Mouse (Mus musculus) frontal cortex, adult 2 months (tissue): Measurements from ENCODE around the gene Rsbn1l. TPM values are rescaled to one million over a fixed set of nuclear protein-coding genes. Genes with fewer than 3 reads are reported as not detected.

Source experiments
- DNase-seq, 2 experiments: peaks; one replicate each; pipeline ENCODE4 v3.0.0; 2022; ENCODE audit warnings: low spot score in 1 of 2; ENCODE audit errors: extremely low spot score in 1 of 2
- polyA plus RNA-seq: library from polyadenylated mRNA; depleted of rRNA; stranded (reverse); fragments of >200 nt; gene quantifications from 2 replicates; pipeline ENCODE4 v1.2.3, GENCODE M21; 2012; rRNA removed

Gene Rsbn1l
- 12.0 and 12.5 TPM in 2 replicates for polyA plus RNA-seq

DNA sequence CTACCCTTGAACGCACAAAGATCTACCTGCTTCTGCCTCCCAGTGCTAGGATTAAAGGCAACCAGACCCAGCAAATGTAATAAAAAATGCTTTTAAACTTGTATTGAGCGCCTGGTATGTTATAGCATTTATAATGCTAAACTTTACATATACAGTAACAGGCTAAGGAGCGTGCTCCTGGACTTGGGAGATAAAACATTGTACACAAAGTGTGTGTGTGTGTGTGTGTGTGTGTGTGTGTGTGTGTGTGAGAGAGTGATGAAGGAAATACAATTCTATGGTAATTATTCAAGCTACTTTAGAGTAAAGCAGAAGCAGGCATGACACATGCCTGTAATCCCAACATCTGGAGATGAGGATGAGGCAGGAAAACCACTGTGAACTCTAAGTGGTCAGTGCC lies at the start of gene Rsbn1l:
Gene Rsbn1l (minus strand): TSS at position 101 of the 400 bp plus-strand sequence.
- no peak for DNase-seq

DNA sequence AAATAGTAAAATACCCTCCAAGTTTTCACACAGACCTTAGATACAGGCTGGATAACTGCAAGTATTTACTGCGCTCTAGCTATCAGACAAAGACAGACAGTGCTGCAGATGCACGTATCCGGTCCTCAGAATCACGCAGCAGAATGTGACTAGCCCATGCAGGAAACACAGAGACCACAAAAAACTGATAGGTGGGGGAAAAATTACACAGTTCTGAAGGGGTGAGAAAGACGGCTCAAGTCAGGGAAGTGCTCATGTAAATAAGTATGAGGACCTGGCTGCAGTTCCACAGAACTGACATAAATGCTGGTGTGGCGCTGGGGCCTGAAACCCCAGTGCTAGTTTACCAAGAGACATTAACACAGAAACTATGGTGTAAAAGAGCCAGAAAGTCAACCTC lies 46.5 kb upstream of the Rsbn1l start:
- no peak for DNase-seq

DNA sequence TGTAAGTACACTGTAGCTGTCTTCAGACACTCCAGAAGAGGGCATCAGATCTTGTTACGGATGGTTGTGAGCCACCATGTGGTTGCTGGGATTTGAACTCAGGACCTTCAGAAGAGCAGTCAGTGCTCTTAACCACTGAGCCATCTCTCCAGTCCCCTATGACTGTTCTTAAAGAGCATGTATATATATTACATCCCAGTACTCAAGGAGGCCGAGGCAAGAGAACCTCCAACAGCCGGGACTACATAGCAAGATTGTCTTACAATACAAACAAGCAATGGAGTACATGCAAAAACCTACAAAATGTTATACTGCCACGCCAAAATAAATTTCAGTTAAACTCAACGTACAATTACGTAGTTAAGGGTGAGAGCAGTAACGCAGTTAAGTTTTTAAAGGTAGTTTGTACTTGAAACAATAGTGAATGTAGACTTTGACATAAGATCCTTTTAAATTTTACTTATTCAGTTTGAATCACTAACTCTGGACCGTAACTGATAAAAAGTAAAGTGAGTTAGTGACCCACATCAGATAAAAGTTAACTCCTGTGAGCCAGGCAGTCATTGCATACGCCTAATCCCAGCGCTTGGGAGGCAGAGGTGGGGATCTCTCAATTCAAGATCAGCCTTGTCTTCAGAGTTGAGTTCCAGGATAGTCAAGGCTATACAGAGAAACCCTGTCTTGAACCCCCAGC lies 45.6 kb upstream of the Rsbn1l start:
- no peak for DNase-seq

DNA sequence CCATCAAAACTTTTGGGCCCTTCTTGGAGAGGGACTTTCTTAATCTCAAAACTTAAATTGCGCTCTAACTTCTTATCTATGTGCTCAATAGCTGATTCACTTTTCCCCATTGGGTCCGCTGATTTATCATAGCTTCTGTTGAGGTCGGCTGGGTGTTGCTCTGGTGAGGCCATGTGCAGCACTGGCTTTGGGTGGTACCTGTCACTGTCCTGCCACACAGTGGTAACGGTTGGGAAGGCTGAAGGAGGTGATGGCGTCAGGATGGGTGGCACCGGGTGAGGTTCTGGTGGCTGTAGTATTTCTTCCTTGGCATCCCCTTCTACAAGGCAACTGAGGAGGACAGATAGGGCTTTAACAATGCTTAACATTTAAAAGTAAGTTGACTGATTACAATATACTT lies 42.2 kb upstream of the Rsbn1l start:
- DNase-seq = no peak

DNA sequence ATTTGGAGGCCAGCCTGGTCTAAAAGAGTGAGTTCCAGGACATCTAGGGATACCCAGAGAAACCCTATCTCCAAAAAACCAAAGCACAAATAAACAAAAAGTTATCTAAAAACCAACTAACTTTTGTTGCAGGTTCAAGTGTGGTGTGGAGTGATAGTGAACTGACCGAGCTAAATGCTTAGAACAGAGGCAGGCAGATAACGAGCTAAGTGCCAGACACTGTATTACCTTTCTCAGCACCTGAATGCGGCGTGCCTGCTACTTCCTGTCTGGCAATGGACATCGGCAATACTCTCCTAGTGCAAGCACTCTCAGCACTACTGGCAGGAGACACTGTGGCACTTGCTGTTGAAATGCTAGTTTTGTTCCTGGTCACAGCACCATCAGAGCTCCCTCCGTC lies 41.4 kb upstream of the Rsbn1l start:
- no peak for DNase-seq

DNA sequence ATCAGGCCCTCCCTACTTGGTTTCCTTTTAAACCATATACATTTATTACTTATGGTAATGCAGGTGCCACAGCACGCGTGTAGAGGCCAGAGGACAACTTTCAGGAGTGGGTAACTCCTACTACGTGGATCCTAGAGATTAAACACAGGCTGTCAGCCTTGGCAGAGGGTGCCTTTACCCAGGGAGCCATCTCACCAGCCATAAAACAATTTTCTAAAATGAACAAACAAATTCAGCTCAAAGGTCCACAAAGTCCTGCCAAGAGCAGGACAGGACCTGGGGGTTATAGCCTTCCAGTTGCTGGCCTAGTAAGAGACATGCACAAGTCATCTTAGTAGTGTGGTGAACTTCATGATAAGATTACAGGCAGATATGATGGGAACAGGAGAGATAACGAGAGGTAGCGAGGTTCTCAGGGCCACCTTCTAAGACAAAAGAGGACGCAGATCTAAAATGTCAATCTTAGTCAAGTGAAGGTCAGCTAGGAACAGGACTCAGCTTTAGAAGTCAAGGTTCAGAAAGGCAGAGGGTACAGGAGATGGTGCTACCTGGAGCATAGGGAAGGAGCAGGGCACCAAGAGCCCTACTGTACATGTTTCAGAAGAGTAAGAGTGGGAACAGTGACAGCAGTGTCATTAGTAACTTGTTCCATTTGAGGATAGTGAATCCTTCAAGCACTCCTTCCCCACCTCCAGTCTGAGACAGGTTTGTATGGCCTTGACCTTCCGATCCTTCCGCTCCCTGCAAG lies 34.0 kb upstream of the Rsbn1l start:
- DNase-seq = no peak

DNA sequence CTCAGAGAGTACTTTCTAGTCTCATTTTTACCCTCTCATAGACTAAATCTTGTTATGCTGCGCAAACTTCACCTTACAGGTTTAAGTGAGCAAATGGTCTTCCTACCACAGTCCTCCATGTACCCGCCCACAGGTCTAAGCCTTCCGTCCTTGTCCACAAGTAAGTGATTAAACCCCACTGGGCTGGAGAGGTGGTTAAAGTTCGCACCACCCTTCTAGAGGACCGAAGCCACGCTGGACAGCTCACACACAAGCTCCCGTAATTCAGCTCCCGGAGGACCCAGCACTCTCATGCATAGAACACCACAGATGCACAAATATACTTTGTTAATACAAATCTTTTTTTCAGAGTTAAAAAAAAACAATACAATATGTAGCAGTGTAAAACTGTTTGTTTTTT lies 30.1 kb upstream of the Rsbn1l start:
- DNase-seq = no peak

DNA sequence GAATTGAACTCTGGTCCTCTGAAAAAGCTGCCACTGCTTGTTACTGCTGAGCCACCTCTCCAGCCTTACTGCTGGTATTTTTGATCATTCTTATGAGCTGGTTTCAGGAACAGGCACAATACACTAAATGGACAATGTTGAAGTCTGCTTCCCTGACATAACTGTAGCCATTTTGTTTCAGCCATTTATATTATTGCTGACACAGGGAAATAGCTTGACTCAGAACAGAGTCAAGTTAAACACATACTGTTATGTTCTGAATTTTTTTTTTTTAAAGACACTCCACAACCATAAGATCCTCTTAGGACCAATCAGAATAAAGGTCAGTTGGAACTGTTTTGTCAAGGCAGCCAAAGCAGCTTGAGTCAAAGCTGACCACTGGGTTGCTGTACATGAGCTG lies 27.3 kb upstream of the Rsbn1l start:
- DNase-seq = no peak

DNA sequence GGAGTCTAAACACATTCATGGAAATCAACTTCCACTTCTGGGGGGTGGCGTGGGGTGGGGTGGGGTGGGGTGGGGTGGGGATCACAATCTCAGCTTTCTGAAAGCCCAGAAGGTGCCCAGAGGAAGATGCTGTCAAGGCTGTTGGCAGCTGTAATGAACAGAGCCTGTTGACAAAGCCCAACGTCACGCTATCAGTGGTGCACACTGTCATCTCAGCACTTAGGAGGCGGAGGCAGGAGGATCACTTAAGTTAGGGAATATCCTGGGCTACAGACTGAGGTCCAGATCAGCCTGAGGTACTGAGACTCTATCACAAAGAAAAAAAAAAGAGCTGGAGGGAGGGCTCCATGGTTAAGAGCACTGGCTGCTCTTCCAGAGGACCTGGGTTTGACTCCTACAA lies 18.5 kb upstream of the Rsbn1l start:
- DNase-seq = no peak

DNA sequence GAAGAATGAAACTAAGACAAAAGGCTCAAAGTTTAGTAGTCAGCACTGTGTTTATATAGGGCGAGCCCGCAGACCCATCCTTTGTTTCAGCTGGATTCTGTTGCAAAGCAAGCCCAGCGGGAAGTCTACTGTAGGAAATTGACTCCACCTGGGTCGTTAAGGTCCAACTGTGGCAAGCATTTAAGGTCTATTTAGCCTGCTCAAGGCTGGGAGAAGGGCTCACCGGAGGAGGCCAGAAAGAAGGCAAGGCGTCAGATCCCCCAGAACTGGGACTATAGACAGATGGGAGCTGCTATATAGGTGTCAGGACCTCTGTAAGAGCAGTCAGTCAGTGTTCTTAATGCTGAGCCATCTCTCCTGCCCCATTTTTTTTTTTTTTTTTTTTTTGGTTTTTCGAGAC lies 17.8 kb upstream of the Rsbn1l start:
- DNase-seq = no peak

DNA sequence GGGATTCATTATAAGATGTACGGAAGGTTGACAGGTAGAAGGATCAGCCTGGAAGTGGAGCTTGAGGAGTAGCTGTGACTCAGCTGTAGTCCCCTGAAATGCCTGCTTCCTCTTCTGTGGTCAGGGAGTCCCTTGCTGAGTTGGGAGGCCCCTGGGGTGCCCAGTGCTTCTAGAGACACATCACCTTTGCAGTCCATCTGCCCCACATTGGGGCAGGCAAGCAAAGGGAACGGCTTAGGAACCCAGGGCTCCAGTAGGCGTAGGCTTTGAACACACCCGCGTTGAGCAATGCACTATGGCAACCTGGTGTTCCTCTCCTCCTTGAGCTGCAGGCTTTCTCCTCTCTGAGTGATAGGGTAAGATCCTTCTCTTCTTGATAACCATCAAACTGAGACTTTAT lies 16.9 kb upstream of the Rsbn1l start:
- DNase-seq = no peak

DNA sequence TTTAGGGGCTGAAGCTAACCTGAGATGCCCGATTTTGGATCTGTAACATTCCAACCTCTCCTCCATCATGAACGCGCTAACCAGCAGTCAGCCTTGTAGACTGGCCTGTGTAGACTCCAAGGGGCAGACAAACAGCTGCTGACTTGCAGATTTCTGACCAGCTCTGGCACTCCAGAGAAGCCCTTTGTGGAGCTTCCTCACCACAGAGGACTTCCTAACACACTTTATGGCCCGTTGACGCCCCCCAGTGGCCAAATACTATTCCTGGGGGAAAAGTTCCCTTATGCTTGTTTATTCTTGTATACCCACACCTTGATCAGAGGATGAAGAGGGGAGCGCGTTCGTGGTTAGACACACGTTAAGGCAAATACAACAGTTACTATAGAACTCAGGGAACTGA lies 12.8 kb upstream of the Rsbn1l start:
- peak in 1 of 2 experiments; percentile 57 for DNase-seq

DNA sequence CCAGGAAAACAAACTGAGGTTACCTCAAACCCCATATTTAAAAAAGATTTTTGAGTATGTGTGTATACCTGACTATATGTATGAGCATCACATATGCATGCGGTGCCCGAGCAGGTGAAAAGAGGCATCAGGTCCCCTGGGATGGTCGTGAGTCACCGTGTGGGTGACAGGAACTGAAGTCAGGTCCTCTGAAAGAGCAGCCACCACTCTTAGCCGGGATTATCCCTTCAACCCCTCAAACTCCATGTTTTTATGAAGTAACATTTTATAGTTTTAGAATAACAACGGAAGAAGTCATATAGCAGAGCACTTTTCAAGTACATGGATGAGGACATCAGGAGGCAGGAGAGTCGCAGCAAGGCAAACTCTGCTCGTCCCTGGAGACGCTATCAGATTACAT lies 12.3 kb upstream of the Rsbn1l start:
- DNase-seq = no peak

DNA sequence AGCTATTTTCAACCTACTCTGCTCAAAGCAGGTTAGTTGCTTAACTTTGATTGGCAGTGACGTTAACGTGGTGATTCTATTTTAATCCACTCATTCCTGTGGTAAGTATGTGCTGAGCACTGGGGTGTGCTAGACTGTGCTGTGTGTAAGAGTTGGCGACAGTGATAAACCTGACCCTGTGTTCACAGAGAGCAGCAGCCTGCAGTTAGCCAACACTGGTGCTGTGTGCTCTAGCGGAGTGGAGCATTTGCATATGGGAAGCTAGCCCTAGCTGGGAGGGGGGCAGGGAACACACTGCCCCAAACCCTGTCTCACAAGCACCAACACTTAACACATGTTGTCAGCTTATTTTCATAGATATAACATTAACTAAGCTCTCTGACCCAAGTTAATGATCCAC lies 11.7 kb upstream of the Rsbn1l start:
- no peak for DNase-seq

DNA sequence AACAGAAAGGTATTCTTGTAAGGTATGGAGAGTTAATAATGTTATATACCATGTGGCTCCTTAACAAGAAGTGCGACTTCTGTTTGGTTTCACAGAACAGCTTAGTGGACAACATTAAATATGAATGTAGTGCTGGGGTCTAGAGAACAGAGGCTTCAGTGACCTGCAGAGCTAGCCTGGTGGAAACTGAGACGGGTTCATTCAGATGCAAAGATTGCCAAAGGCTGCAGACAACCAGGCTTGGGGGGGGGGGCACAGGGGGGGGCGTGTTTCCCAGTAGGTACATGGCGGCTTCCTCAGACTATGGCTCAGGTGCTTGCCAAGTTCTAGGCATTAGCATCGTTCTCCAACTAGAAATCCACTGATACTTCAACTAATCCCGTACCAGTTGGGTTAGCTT lies 8.2 kb upstream of the Rsbn1l start:
- no peak for DNase-seq

DNA sequence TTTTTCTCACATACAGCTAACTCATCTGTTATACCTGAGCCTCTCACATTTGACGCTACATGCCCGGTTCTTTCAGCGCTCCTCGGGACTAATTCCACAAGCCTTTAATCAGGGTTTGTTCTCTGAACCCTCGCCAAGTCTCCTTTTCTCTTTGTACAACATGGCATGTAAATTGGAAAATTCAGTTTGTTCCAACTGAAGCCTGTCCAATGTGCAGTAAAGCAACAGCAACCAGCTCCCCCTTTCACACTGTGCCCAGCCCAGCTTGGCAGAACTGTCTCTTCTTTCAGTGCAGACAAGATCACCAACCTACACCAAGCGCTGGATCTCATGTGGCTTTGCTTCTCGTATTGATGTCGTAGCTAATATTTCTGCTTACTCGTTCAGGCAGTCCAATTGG lies 7.1 kb upstream of the Rsbn1l start:
- peak in 1 of 2 experiments; percentile 51 for DNase-seq

DNA sequence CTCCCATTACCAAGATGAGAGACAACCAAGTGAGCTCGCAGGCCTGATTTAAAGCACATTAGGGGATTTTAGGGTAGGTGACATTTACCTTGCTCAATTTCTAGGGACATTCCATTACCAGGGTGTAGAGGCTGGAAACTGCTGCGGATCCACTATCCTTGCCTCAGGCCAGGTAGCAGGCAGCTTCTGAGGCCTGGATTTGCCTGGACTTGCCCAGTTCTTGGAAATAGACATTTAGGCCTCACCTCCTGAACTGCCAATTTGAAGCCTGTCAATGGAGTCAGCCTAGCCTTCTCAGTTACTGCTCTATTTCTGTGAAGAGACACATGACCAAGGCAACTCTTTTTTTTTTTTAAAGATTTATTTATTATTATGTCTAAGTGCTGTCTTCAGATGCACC lies 4.7 kb upstream of the Rsbn1l start:
- no peak for DNase-seq

DNA sequence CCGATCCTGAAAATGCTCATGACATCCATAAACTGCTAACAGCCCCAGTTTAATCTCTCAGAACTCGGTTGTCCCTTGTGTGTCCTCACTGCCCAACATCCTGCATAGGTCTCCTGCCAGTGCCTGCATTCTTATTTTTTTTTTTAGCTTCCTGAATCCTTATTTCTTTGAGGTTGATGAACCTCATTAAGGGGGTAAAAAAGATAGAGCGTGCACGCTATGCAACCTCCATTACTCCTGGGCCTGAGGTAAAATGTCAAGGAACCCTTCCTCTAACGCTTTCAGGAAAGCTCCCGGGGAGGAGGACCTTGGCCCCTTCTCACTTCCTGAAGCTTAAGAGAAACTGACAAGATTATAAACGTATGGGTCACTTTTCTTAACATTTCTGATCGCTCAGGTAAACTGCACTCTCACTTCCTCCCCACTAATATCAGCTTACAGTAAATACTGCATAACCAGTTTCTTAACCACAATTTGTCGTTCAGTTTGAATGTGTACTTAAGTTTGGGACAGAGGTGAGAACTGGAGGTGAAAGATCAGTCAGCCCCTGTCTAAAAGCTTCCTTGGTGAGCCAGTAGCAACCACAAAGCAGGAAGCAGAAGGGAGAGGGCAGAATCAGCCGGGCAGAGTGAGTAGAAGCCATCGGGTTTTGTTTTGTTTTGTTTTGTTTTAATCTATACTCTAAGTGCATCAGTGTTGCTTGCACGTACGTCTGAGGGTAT lies 923 bp downstream of the Rsbn1l start:
- no peak for DNase-seq

DNA sequence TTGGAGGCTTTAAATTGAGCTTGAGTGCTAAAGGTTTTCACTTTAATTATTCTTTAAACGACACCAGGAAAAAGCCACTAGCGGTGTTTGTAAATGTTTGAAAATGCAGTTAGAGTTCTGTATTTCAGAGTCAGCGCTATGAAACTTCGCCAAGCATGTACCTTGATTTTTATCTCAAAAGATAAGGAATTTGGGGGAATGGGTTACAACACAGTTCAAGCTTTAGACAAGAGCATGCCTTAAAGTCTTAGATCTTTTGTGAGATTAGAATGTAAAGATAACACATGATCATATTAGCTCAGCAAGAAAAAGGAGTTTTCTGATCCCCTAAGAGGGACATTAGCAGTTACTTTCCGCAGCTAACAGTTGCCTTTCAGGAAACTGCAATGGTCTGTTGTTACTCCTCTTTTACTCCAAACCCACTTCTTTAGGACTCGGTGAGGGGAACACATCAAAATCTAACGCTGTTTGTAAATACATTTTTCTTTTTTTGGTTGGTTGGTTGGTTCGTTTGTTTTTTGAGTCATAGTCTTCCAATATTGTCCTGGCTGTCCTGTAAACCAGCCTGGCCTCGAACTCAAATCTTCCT lies 3.8 kb downstream of the Rsbn1l start:
- no peak for DNase-seq

DNA sequence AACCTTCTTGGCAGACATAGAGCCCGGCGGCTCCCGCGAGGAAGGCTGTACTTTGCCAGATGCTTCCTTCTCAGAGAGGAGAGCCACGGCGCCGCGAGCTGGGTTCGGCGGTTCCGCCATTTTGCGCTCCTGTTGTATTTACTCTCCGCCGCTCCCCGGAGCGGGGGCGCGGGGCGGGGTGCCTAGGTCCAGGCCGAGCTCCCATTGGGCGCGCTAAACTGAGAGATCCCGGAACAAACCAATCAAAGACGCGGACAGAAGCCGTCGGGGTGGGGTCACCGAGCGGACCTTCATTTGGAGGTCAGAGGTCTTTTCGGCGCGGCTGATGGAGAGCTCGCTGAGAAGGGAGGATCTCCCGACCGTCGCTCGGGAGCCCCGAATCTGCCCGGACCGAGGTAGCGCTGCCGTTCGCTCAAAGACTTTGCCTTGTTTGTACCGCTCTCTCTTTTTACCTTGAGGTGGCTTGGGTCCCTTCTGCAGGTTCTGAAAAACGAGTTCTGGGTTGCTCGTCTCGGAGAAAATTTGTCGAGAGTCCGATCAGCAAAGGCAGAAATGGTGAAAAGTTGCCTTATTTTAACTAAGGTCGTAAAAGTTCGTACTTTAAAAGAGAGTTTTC lies 4.4 kb downstream of the Rsbn1l start:
- DNase-seq = peak; percentile 94 to 98
